Mouse (Mus musculus) cortical plate, adult 2 months (tissue): Measurements from ENCODE around the gene Tspan14. TPM values are rescaled to one million over a fixed set of nuclear protein-coding genes. Genes with fewer than 3 reads are reported as not detected.
A peak's percentile ranks its signal among the peaks of the same experiment; 100 is the strongest.

Experiments
- H3K27ac ChIP-seq: fragments of 200-500 bp; 2 replicates; pipeline ENCODE4 v1.5.1; 2012; ENCODE audit warnings: low read length, control low read depth, inconsistent platforms; ENCODE audit not compliant: insufficient read depth
- H3K4me1 ChIP-seq: fragments of 200-500 bp; 2 replicates; pipeline ENCODE4 v1.6.1; 2011; ENCODE audit warnings: low read length; ENCODE audit not compliant: control insufficient read depth, insufficient read depth
- H3K4me3 ChIP-seq: fragments of 200-500 bp; 2 replicates; pipeline ENCODE4 v1.5.1; 2011; ENCODE audit warnings: mild to moderate bottlenecking, low read length, control low read depth; ENCODE audit not compliant: insufficient read depth
- CTCF ChIP-seq: fragments of 200-500 bp; IDR thresholded peaks from 2 replicates; pipeline ENCODE4 v1.5.1; 2011; ENCODE audit warnings: mild to moderate bottlenecking, control low read depth, low read length; ENCODE audit not compliant: insufficient read depth; ENCODE audit errors: extremely low read depth
- POLR2A ChIP-seq: fragments of 200-500 bp; IDR thresholded peaks from 2 replicates; pipeline ENCODE4 v1.6.1; 2011; ENCODE audit warnings: mild to moderate bottlenecking, low read length, control low read depth; ENCODE audit not compliant: insufficient read depth; ENCODE audit errors: extremely low read depth
- polyA plus RNA-seq: library from polyadenylated mRNA; depleted of rRNA; stranded (reverse); fragments of >200 nt; gene quantifications from 2 replicates; pipeline ENCODE4 v1.2.3, GENCODE M21; 2012; rRNA removed

The Tspan14 gene
- polyA plus RNA-seq: 60.9 and 61.0 TPM in 2 replicates

- Histone ChIP-seq H3K4me1 (peaks cover 9% of the 10 kb centered on the region; the same call in 1 of the 2 replicates), H3K27ac (peak within 1 kb of the TSS; percentile 60), H3K4me3 (peak within 1 kb of the TSS; percentile 97)
- TF ChIP-seq CTCF (no peak), POLR2A (no peak)
Observed at GRCm38 (mm10) chr14:40966392-40966861, at the start of gene Tspan14. Gene Tspan14 (minus strand): TSS chr14:40966807.

GRCm38 (mm10) chr14:41014701-41015240, 48.2 kb upstream of the Tspan14 start:
- TF ChIP-seq POLR2A (no peak), CTCF (no peak)
- peaks cover 5% of the 10 kb centered on the region; the same call in 1 of the 2 replicates for H3K4me1 ChIP-seq
- no peak overlapping the region for H3K4me3 ChIP-seq
- 0 out of 2 replicates have a peak overlapping the region, but pooled peaks have one; percentile 57 for H3K27ac ChIP-seq

- Histone ChIP-seq H3K27ac (peak within 1 kb of the TSS; percentile 44), H3K4me3 (peak within 1 kb of the TSS; percentile 78), H3K4me1 (peaks cover 5% of the 10 kb centered on the region; the same call in 1 of the 2 replicates)
- TF ChIP-seq CTCF (no peak), POLR2A (peak; percentile 91)
Observed at GRCm38 (mm10) chr14:41013630-41014613, 47.3 kb upstream of the Tspan14 start, which contains the start of gene Fam213a. Gene Fam213a (minus strand): TSS chr14:41013788.

GRCm38 (mm10) chr14:41013143-41013542, 46.5 kb upstream of the Tspan14 start:
- H3K4me1 ChIP-seq: peaks cover 6% of the 10 kb centered on the region; the same call in 1 of the 2 replicates
- H3K27ac ChIP-seq: peak overlapping the region; percentile 43
- peak overlapping the region; percentile 78 for H3K4me3 ChIP-seq
- TF ChIP-seq POLR2A (no peak), CTCF (no peak)

GRCm38 (mm10) chr14:41011916-41012315, 45.3 kb upstream of the Tspan14 start:
- no peak overlapping the region for H3K27ac ChIP-seq
- peaks cover 6% of the 10 kb centered on the region; the same call in 1 of the 2 replicates for H3K4me1 ChIP-seq
- no peak overlapping the region for H3K4me3 ChIP-seq
- TF ChIP-seq POLR2A: no peak
- no peak for TF ChIP-seq CTCF

GRCm38 (mm10) chr14:41008138-41008537, 41.5 kb upstream of the Tspan14 start:
- Histone ChIP-seq H3K4me1 (peaks cover 5% of the 10 kb centered on the region; the same call in 1 of the 2 replicates), H3K4me3 (no peak overlapping the region), H3K27ac (no peak overlapping the region)
- TF ChIP-seq POLR2A (no peak), CTCF (no peak)

- Histone ChIP-seq H3K4me3 (no peak overlapping the region), H3K4me1 (peaks cover 3% of the 10 kb centered on the region; the same call in 1 of the 2 replicates), H3K27ac (no peak overlapping the region)
- TF ChIP-seq POLR2A (no peak), CTCF (no peak)
Observed at GRCm38 (mm10) chr14:41007641-41008040, 41.0 kb upstream of the Tspan14 start.

GRCm38 (mm10) chr14:41006899-41007298, 40.3 kb upstream of the Tspan14 start:
- Histone ChIP-seq H3K27ac (no peak overlapping the region), H3K4me3 (no peak overlapping the region), H3K4me1 (peaks cover 2% of the 10 kb centered on the region; the same call in 1 of the 2 replicates)
- TF ChIP-seq CTCF: no peak
- TF ChIP-seq POLR2A: no peak

- H3K27ac ChIP-seq: no peak overlapping the region
- TF ChIP-seq POLR2A: no peak
- TF ChIP-seq CTCF: no peak
Observed at GRCm38 (mm10) chr14:41006263-41006662, 39.7 kb upstream of the Tspan14 start.

GRCm38 (mm10) chr14:41005716-41006115, 39.1 kb upstream of the Tspan14 start:
- TF ChIP-seq POLR2A (no peak), CTCF (no peak)
- Histone ChIP-seq H3K27ac (no peak overlapping the region), H3K4me1 (peaks cover 2% of the 10 kb centered on the region; the same call in 1 of the 2 replicates), H3K4me3 (no peak overlapping the region)

More at GRCm38 (mm10) chr14:41006263-41006662, 39.7 kb upstream of the Tspan14 start:
- Histone ChIP-seq H3K4me3 (no peak overlapping the region), H3K4me1 (peaks cover 2% of the 10 kb centered on the region; the same call in 1 of the 2 replicates)
